Mouse (Mus musculus): ENCODE measurements around the gene Insl6. TPM values are rescaled to one million over a fixed set of nuclear protein-coding genes. Genes with fewer than 3 reads are reported as not detected.

Insl6 gene
- polyA plus RNA-seq, 1 experiment: 9.6 TPM

DNA sequence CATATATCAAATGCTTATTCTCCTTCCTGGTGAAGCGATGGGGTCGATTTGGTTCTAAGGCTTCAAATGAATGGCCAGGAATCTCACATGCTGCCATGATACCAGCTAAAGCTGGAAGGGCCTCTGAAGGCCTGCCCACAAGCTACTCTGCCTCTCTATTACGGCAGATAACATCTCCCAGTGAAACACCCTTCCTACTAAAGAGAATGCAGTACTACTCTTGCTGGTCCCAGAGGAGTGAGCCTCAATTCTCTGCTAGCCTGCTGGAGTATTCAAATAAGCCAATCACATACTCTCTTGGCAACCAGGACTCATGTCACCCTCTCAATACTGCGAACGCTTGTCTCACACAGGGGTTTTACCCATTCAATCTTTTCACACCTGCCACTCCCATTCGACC, 17.1 kb upstream of the Insl6 start:
- H3K4me1 ChIP-seq (replicated peaks; ENCODE audit: control insufficient read depth, insufficient read depth, low read length): no peaks in the 10 kb centered on the region
- TF ChIP-seq POLR2A (IDR thresholded peaks at IDR 0.05; ENCODE audit: control insufficient read depth, extremely low read depth, insufficient read depth, low read length, poor library complexity): no peak
- WGBS: 87% methylated on average over 6 of the region's 6 CpGs

GRCm38 (mm10) chr19:29341029-29341428, 15.9 kb upstream of the Insl6 start:
- H3K4me3 ChIP-seq (ENCODE audit: control insufficient read depth, insufficient read depth, low read length): no peak overlapping the region
- H3K4me1 ChIP-seq (replicated peaks; ENCODE audit: control insufficient read depth, insufficient read depth, low read length): no peaks in the 10 kb centered on the region
- no peak for DNase-seq
- 14% methylated on average over 4 of the region's 4 CpGs for WGBS
- TF ChIP-seq CTCF (IDR thresholded peaks at IDR 0.05; ENCODE audit: borderline replicate concordance, control insufficient read depth, extremely low read depth, insufficient read depth, low read length, poor library complexity): no peak
- TF ChIP-seq POLR2A (IDR thresholded peaks at IDR 0.05; ENCODE audit: control insufficient read depth, extremely low read depth, insufficient read depth, low read length, poor library complexity): no peak
- H3K36me3 ChIP-seq (ENCODE audit: control insufficient read depth, insufficient read depth, low read length): no peaks in the 10 kb centered on the region
- no peak overlapping the region for H3K27ac ChIP-seq (ENCODE audit: control insufficient read depth, insufficient read depth, low read length)
- no peaks in the 10 kb centered on the region for H3K27me3 ChIP-seq (ENCODE audit: control insufficient read depth, insufficient read depth, low read length)

More for the DNA sequence above, 17.1 kb upstream of the Insl6 start:
- DNase-seq: no peak
- Histone ChIP-seq H3K36me3 (ENCODE audit: control insufficient read depth, insufficient read depth, low read length) (no peaks in the 10 kb centered on the region), H3K4me3 (ENCODE audit: control insufficient read depth, insufficient read depth, low read length) (no peak overlapping the region), H3K27me3 (ENCODE audit: control insufficient read depth, insufficient read depth, low read length) (no peaks in the 10 kb centered on the region), H3K27ac (ENCODE audit: control insufficient read depth, insufficient read depth, low read length) (no peak overlapping the region)

GRCm38 (mm10) chr19:29336624-29337023, 11.5 kb upstream of the Insl6 start:
- TF ChIP-seq POLR2A (IDR thresholded peaks at IDR 0.05; ENCODE audit: control insufficient read depth, extremely low read depth, insufficient read depth, low read length, poor library complexity) (no peak), CTCF (IDR thresholded peaks at IDR 0.05; ENCODE audit: borderline replicate concordance, control insufficient read depth, extremely low read depth, insufficient read depth, low read length, poor library complexity) (no peak)
- H3K36me3 ChIP-seq (ENCODE audit: control insufficient read depth, insufficient read depth, low read length): no peaks in the 10 kb centered on the region
- H3K27me3 ChIP-seq (ENCODE audit: control insufficient read depth, insufficient read depth, low read length): peaks cover 11% of the 10 kb centered on the region; the same call in 1 of the 2 replicates
- H3K27ac ChIP-seq (ENCODE audit: control insufficient read depth, insufficient read depth, low read length): no peak overlapping the region
- no peaks in the 10 kb centered on the region; the same call in 1 of the 2 replicates for H3K4me1 ChIP-seq (replicated peaks; ENCODE audit: control insufficient read depth, insufficient read depth, low read length)
- DNase-seq: no peak
- 99% methylated on average over 2 of the region's 2 CpGs for WGBS
- H3K4me3 ChIP-seq (ENCODE audit: control insufficient read depth, insufficient read depth, low read length): no peak overlapping the region

GRCm38 (mm10) chr19:29334068-29334745, 9.1 kb upstream of the Insl6 start, which contains the start of gene Rln1:
TSS of gene Rln1 (minus strand) at chr19:29334670.
- Histone ChIP-seq H3K4me1 (replicated peaks; ENCODE audit: control insufficient read depth, insufficient read depth, low read length) (no peaks in the 10 kb centered on the region; the same call in 1 of the 2 replicates), H3K27ac (ENCODE audit: control insufficient read depth, insufficient read depth, low read length) (no peak within 1 kb of the TSS), H3K36me3 (ENCODE audit: control insufficient read depth, insufficient read depth, low read length) (no peaks in the 10 kb centered on the region), H3K27me3 (ENCODE audit: control insufficient read depth, insufficient read depth, low read length) (peaks cover 11% of the 10 kb centered on the region; the same call in 1 of the 2 replicates), H3K4me3 (ENCODE audit: control insufficient read depth, insufficient read depth, low read length) (no peak within 1 kb of the TSS)
- no peak for TF ChIP-seq CTCF (IDR thresholded peaks at IDR 0.05; ENCODE audit: borderline replicate concordance, control insufficient read depth, extremely low read depth, insufficient read depth, low read length, poor library complexity)
- no peak for TF ChIP-seq POLR2A (IDR thresholded peaks at IDR 0.05; ENCODE audit: control insufficient read depth, extremely low read depth, insufficient read depth, low read length, poor library complexity)
- WGBS: 25% methylated on average over 23 of the region's 23 CpGs
- no peak for DNase-seq

DNA sequence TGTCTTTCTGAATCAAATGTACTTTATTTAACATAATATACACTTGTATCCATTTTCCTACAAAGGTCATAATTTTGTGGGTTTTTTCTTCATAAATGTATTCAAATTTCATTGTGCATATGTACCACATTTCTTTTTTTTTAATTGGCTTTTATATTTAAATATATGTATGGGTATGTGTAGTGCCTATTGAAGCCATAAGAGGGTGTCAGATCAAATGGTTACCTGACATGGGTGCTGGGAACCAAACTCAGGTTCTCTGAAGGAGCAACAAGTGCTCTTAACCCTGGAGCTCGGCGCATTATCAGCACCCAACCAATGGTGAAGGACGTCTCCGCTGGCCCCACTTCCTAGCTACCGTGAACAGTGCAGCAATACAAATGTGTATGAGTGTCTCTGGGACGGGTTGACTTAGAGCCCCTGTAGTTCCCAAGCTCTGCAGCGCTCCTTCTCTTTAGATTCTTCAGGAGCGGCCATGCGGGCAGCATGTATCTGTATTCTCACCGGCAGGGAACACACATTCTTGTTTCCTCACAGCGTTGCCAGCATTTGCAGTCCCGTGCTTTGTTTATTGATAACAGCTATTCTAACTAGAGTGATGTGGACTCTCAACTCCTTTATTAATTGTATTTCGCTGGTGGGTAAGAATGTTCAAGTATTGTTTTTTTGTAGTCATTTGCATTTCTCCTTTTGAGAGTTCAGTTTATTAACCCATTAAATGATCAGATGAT, 1.8 kb upstream of the Insl6 start:
- 94% methylated on average over 13 of the region's 13 CpGs for WGBS
- Histone ChIP-seq H3K4me3 (ENCODE audit: control insufficient read depth, insufficient read depth, low read length) (no peak overlapping the region), H3K36me3 (ENCODE audit: control insufficient read depth, insufficient read depth, low read length) (no peaks in the 10 kb centered on the region), H3K27ac (ENCODE audit: control insufficient read depth, insufficient read depth, low read length) (no peak overlapping the region), H3K4me1 (replicated peaks; ENCODE audit: control insufficient read depth, insufficient read depth, low read length) (peaks cover 12% of the 10 kb centered on the region), H3K27me3 (ENCODE audit: control insufficient read depth, insufficient read depth, low read length) (no peaks in the 10 kb centered on the region)
- TF ChIP-seq CTCF (IDR thresholded peaks at IDR 0.05; ENCODE audit: borderline replicate concordance, control insufficient read depth, extremely low read depth, insufficient read depth, low read length, poor library complexity) (no peak), POLR2A (IDR thresholded peaks at IDR 0.05; ENCODE audit: control insufficient read depth, extremely low read depth, insufficient read depth, low read length, poor library complexity) (no peak)
- no peak for DNase-seq

- Histone ChIP-seq H3K4me1 (replicated peaks; ENCODE audit: control insufficient read depth, insufficient read depth, low read length) (peaks cover 12% of the 10 kb centered on the region), H3K36me3 (ENCODE audit: control insufficient read depth, insufficient read depth, low read length) (no peaks in the 10 kb centered on the region), H3K27me3 (ENCODE audit: control insufficient read depth, insufficient read depth, low read length) (no peaks in the 10 kb centered on the region), H3K27ac (ENCODE audit: control insufficient read depth, insufficient read depth, low read length) (no peak overlapping the region), H3K4me3 (ENCODE audit: control insufficient read depth, insufficient read depth, low read length) (no peak overlapping the region)
- TF ChIP-seq POLR2A (IDR thresholded peaks at IDR 0.05; ENCODE audit: control insufficient read depth, extremely low read depth, insufficient read depth, low read length, poor library complexity) (no peak), CTCF (IDR thresholded peaks at IDR 0.05; ENCODE audit: borderline replicate concordance, control insufficient read depth, extremely low read depth, insufficient read depth, low read length, poor library complexity) (no peak)
- no peak for DNase-seq
- WGBS: 97% methylated on average over 4 of the region's 4 CpGs
These were observed 1.2 kb upstream of the Insl6 start for GRCm38 (mm10) chr19:29326396-29326795.
